8 mouse cellular contexts compared by ENCODE assay signal in the genomic region with DNA sequence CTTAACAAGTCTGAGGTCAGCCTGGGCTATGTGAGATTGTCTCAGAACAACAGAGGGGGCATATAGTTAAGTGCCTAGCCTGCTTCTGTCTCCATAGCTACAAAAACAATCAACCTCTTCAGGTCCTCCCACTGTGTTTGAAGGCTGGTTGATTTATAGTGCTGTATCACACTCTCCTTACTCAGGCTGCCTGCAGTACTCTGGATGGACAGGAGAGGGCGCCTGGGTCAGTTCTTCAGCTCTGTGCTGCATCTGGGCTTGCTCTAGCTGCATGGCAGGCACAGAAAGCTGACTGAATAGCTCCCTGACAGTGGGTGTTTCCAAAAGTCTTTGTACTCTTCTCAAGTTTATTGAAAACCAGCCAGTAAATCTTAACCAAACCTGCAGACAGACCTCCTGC. TPM values are rescaled to one million over a fixed set of nuclear protein-coding genes. Genes with fewer than 3 reads are reported as not detected.
A peak's percentile ranks its signal among the peaks of the same experiment; 100 is the strongest.
DNase-seq lines count a peak whose midpoint lies in the region; ATAC-seq lines count a peak whose summit lies in the region.

No protein-coding gene starts in this region.

- no peaks in the 10 kb centered on the region for H3K4me1 ChIP-seq in hindbrain, embryonic 11.5 days (replicated peaks; ENCODE audit: control insufficient read depth, insufficient read depth, low read length)
- H3K4me1 ChIP-seq in lung, embryonic 16.5 days (replicated peaks; ENCODE audit: control insufficient read depth, insufficient read depth, low read length): peaks cover 8% of the 10 kb centered on the region

- peak; percentile 94 for ATAC-seq in hindbrain, embryonic 11.5 days (ENCODE audit: low FRiP score)
- ATAC-seq in lung, embryonic 16.5 days (ENCODE audit: low read depth): peak; percentile 91

- no peak overlapping the region for H3K4me2 ChIP-seq in hindbrain, embryonic 11.5 days (replicated peaks; ENCODE audit: low read depth, low read length)
- no peak overlapping the region for H3K4me2 ChIP-seq in lung, embryonic 16.5 days (ENCODE audit: low read depth, low read length)

- DNase-seq in Muller cell, postnatal 12 days (ENCODE audit: inconsistent ontology term): peak; percentile 71
- DNase-seq in cerebellum, adult 9-11 months: peak; percentile 84
- peak; percentile 85 to 98 for DNase-seq in frontal cortex, adult 2 months (ENCODE audit: extremely low spot score in 1 of 2, low spot score in 1 of 2)
- peak; percentile 95 for DNase-seq in hindbrain, embryonic 11.5 days (ENCODE audit: low spot score)
- peak; percentile 86 for DNase-seq in layer of hippocampus, adult 9-11 months
- peak; percentile 84 for DNase-seq in ovary, postnatal 36 days (ENCODE audit: low spot score)
- DNase-seq in thymus, postnatal 14 days: peak; percentile 90

- no peak overlapping the region for H3K27ac ChIP-seq in hindbrain, embryonic 11.5 days (ENCODE audit: low read depth, low read length)
- H3K27ac ChIP-seq in lung, embryonic 16.5 days (ENCODE audit: low read length): no peak overlapping the region

- 0 out of 2 replicates have a peak, but pooled peaks cover under 1% of the 10 kb centered on the region for H3K36me3 ChIP-seq in hindbrain, embryonic 11.5 days (ENCODE audit: control insufficient read depth, insufficient read depth, low read length)
- no peaks in the 10 kb centered on the region for H3K36me3 ChIP-seq in lung, embryonic 16.5 days (ENCODE audit: control insufficient read depth, insufficient read depth, low read length)

- H3K9ac ChIP-seq in hindbrain, embryonic 11.5 days (ENCODE audit: low read depth, low read length): no peak overlapping the region
- H3K9ac ChIP-seq in lung, embryonic 16.5 days (ENCODE audit: low read length): no peak overlapping the region

- no peaks in the 10 kb centered on the region for H3K27me3 ChIP-seq in hindbrain, embryonic 11.5 days (ENCODE audit: control insufficient read depth, insufficient read depth, low read length)
- H3K27me3 ChIP-seq in lung, embryonic 16.5 days (ENCODE audit: control insufficient read depth, insufficient read depth, low read depth, low read length): no peaks in the 10 kb centered on the region

- H3K9me3 ChIP-seq in hindbrain, embryonic 11.5 days (ENCODE audit: control insufficient read depth, low read length): no peaks in the 10 kb centered on the region
- H3K9me3 ChIP-seq in lung, embryonic 16.5 days (ENCODE audit: control insufficient read depth, low read length): no peaks in the 10 kb centered on the region

- no peak overlapping the region for H3K4me3 ChIP-seq in hindbrain, embryonic 11.5 days (ENCODE audit: low read depth, low read length)
- no peak overlapping the region for H3K4me3 ChIP-seq in lung, embryonic 16.5 days (ENCODE audit: low read length)

- 0% methylated on average over 1 of the region's 1 CpGs for WGBS in hindbrain, embryonic 11.5 days
- 0% methylated on average over 1 of the region's 1 CpGs for WGBS in lung, embryonic 16.5 days

RNA-seq across cellular contexts. Expression of a gene that starts 11.3 kb away (rescaled TPM):
- 40.9 and 41.0 TPM in 2 replicates for polyA plus RNA-seq in frontal cortex, adult 2 months (2012; rRNA removed)
- polyA plus RNA-seq in hindbrain, embryonic 11.5 days (2014; fragmentation: Nextera tagmentation; extraction: Ambion mirVana): 42.2 and 42.4 TPM in 2 replicates
- polyA plus RNA-seq in lung, embryonic 16.5 days (2015; fragmentation: Nextera tagmentation; extraction: Ambion mirVana): 29.9 and 31.5 TPM in 2 replicates

RNA-seq across cellular contexts. Expression of a gene that starts 27.1 kb away (rescaled TPM):
- polyA plus RNA-seq in frontal cortex, adult 2 months (2012; rRNA removed): 7.4 and 7.7 TPM in 2 replicates
- 1.6 and 2.6 TPM in 2 replicates for polyA plus RNA-seq in hindbrain, embryonic 11.5 days (2014; fragmentation: Nextera tagmentation; extraction: Ambion mirVana)
- 2.1 and 2.6 TPM in 2 replicates for polyA plus RNA-seq in lung, embryonic 16.5 days (2015; fragmentation: Nextera tagmentation; extraction: Ambion mirVana)

RNA-seq across cellular contexts. Expression of a gene that starts 32.2 kb away (rescaled TPM):
- 22.2 and 24.9 TPM in 2 replicates for polyA plus RNA-seq in frontal cortex, adult 2 months (2012; rRNA removed)
- polyA plus RNA-seq in hindbrain, embryonic 11.5 days (2014; fragmentation: Nextera tagmentation; extraction: Ambion mirVana): 29.2 and 50.2 TPM in 2 replicates
- 103 and 105 TPM in 2 replicates for polyA plus RNA-seq in lung, embryonic 16.5 days (2015; fragmentation: Nextera tagmentation; extraction: Ambion mirVana)

RNA-seq across cellular contexts. Expression of a gene that starts 40.4 kb away (rescaled TPM):
- polyA plus RNA-seq in frontal cortex, adult 2 months (2012; rRNA removed): 0.48 and 0.62 TPM in 2 replicates
- polyA plus RNA-seq in hindbrain, embryonic 11.5 days (2014; fragmentation: Nextera tagmentation; extraction: Ambion mirVana): 0.18 TPM in 1 of 2 replicates, not detected in the other
- not detected in 2 replicates for polyA plus RNA-seq in lung, embryonic 16.5 days (2015; fragmentation: Nextera tagmentation; extraction: Ambion mirVana)

RNA-seq across cellular contexts. Expression of a gene that starts 43.0 kb away (rescaled TPM):
- 128 and 135 TPM in 2 replicates for polyA plus RNA-seq in frontal cortex, adult 2 months (2012; rRNA removed)
- polyA plus RNA-seq in hindbrain, embryonic 11.5 days (2014; fragmentation: Nextera tagmentation; extraction: Ambion mirVana): 49.6 and 52.1 TPM in 2 replicates
- polyA plus RNA-seq in lung, embryonic 16.5 days (2015; fragmentation: Nextera tagmentation; extraction: Ambion mirVana): 13.8 and 17.5 TPM in 2 replicates
